Mouse (Mus musculus) adrenal gland, adult 18-20 months (tissue): ENCODE measurements around the gene Fbxl2. TPM values are rescaled to one million over a fixed set of nuclear protein-coding genes. Genes with fewer than 3 reads are reported as not detected.

Source experiments
- DNase-seq, 2 experiments: peaks; one replicate each; pipeline ENCODE4 v3.0.0; 2021 to 2022; ENCODE audit warnings: low spot score in 2 of 2
- total RNA-seq, 2 experiments: library from RNA; stranded (reverse); gene quantifications; 1 replicate in 1 of 2; 2 replicates in 1 of 2; pipeline ENCODE4 v1.2.3; 2021

Gene Fbxl2
- total RNA-seq, 2 experiments from 2014 or later, result 1.8 to 2.3 TPM

DNA sequence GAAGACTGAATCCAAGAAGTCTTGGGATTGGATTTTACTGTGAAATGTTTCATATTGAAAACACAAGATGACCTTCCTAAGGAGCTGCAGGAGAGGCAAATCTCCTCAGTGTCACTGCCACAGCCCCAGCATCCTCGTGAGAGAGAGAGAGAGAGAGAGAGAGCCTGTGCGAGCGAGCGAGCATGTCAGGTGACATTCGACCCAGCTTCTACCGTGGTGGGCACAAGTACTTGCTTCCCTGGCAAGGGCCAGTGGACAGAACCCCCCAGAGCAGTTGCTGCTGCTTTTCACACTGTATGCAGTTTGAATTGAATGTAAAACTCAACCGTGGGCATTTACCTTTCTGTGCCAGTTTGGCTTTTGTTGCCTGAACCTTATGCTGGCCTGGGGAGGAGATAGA, 70.5 kb downstream of the Fbxl2 start:
- DNase-seq, result no peak

DNA sequence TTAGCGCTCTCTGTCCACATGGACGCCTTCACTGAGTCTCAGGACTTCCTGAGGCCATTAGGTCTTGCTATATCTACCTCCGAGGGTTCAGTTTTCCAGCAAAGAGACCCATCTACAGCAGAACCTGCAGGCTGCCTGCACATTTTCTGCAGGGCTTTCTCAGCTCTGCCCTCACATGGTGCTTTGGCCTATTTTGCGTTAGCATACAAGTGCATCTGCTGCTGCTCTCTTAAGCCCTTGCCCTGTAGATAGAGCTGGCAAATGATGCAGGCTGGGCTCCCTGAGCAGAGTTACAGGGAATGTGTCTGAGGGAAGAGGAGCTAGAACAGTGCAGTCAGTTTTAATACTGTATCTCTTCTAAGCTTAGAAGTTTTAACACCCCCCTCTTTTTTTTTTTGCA, 71.0 kb downstream of the Fbxl2 start:
- no peak for DNase-seq

DNA sequence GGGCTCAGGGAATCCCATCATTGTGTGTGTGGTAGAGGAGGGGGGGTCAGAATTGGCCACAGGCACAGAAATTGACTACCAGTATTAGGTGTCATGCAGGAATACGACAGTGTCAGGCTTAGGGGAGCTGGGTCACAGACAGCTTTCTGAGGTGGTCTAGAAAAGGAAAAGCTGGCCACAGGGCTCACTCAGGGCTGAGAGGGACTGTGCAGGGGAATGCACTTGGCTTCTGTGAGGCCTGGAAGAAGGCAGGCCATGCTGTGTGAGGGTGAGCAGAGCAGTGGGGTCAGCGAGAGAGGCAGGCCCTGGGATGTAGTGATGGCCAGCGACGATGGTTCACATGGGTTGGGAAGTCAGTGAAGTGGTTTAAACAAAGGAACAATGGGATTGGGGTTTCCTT, 72.1 kb downstream of the Fbxl2 start:
- no peak for DNase-seq

DNA sequence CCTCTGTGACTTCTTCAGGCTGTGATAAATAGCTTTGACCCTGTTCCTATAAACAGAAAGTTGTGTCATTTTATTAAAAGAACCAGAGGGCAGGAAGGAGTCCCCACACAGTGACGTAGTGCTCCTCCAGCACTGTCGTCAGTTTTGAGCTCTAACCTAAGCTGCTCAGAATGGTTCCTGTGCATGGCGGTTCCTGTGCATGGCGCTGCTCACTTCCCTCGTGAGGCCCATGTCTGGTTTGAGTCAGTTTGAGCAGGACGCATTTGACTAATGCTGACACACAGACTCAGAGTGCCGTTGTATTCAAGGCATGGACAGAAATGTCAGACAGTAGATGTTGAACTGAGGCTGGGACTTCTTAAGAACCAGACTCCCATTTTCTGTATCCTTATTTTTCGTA, 74.4 kb downstream of the Fbxl2 start:
- DNase-seq, result no peak

DNA sequence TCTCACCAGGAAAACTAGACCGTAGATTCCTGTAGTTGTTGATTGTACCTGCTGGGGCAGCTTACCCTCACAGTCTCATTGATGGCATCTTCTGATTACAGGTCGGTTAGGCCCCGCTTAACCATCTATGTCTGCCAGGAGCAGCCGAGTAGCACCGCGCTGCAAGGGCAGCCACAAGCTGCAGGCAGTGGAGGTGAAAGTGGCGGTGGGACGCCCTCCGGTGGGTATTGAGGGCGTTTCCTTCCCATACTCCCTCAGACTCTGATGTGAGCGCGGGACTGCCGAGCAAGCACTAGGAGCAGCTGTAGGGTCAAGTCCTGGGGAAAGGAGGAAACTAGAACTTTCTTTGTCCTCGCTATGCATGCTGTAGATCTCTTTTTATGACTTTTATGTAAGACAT, 76.0 kb downstream of the Fbxl2 start:
- DNase-seq, result no peak

DNA sequence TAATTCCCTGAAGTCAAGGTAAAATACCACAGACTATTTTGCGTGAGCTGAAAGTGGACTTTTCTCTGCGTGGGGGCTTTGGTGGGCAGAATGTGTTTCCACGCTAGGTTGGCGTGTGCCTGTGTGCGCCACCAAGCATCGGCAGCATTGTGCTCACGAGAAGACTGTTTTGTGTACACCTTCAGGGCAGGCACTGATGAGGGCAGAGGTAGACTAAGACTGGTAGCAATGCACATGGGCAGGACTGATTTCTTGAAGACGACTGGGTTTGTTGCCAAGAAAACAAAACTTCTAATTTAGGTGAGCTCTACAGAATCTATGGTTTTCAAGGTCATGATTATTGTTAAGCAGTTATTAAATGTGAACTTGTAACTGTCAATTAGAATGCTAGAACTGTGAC, 76.6 kb downstream of the Fbxl2 start:
- DNase-seq, result no peak

DNA sequence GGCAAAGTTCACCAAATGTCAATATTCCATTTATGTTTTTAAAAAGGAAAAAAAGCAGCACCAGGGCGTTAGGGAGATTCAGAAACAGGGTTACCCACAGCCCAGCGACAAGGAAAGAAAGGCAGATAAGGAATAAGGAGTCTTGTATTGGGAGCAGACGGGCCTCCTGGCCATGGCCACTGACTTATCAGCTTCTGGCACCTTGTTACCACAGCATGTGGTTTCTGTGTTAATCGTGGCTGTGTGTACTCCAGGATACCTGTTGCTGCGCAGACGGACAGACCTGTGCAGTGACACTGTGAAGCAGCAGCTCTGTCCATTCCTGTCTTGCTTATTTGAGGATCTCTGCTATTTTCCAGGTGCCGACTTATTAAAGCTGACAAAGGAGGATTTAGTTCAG, 77.0 kb downstream of the Fbxl2 start:
- DNase-seq, result no peak

DNA sequence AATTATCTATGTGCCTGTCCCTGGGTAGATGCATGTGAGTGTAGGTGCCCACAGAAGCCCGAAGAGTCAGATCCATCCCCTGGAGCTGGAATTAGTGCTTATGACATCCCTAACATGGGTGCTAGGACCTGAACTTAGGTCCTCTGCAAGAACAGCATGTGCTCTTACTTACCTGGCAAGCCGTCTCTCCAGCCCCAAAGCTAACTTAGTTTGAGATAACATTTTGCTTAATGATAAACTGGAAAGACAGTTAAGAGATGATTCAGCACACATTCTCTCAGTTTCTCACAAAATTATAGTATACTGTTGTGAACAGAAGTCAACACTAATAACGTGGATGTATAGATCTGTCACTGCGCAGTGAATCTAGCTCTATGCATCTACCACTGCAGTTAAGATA, 79.2 kb downstream of the Fbxl2 start:
- no peak for DNase-seq

DNA sequence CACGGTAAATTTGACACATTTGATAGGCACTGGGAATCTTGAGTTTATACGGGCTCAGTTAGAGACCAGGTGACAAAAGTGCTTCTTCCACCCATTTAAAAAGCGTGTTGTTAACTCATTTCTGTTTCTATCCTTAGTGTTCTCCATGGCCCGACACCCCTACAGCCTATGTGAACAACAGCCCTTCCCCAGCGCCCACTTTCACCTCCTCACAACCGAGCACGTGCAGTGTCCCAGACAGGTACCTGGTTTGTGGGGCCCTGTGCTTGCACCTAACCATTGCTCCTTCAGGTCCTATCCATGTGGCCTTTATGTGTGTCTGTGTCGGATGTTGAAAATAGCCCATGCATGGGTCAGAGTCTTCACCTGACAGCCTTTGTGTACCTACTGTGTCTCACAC, 81.6 kb downstream of the Fbxl2 start:
- no peak for DNase-seq

DNA sequence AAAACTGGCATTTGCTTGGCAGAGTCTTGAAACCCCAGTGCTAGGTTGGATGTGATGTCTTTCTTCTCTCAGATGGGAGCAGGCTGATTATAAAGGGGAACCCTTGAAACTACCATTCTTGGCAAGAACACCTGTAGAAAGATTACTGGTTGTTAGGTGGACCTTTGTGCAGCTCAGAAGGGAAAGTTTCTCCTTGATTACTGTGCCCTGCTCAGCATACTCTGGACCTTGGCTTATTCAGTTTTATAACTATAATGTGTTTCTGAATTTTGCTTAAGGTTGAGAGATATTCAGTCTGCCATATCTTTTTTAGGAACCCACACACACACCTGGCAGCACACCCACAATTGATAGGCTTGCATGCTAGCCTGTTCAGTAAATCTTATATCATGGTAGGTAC, 82.3 kb downstream of the Fbxl2 start:
- DNase-seq, result no peak

DNA sequence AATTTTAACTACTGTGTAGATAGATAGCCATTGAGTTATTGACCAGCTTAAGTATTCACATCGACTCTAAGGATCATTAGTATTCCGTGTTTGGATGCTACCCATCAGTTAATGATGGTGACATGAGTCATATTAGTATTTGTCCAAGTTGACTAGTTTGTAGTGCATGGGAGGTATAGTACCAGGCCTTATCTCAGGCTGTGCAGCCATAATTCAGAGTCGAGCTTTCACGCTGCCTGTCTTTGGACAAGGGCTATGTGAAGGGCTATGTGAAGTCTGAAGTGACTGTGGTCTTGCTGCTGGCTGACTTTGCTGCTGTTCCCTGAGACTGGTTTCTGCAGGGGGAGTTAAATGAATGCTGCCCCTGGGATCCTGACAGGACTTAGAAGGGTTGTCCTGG, 88.2 kb downstream of the Fbxl2 start:
- no peak for DNase-seq

DNA sequence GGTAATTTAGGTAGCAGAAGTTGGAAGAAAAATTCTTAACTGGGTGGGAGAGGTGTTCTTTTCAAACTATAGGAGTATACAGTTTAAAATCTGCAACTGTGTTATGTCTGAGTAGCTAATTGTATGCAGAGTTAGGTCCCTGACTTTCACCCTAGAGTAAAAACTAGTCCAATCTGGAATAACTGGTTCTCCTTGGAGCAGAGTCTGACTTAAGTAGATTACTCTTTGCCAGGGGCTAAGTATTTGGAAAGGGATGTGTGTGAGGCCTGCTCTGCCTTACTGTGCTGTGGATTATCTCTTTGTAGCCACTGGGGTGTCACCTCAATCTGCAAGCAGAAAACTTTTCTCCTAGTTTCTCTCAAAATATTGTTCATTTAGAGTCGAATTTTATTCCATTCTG, 98.8 kb downstream of the Fbxl2 start:
- no peak for DNase-seq

DNA sequence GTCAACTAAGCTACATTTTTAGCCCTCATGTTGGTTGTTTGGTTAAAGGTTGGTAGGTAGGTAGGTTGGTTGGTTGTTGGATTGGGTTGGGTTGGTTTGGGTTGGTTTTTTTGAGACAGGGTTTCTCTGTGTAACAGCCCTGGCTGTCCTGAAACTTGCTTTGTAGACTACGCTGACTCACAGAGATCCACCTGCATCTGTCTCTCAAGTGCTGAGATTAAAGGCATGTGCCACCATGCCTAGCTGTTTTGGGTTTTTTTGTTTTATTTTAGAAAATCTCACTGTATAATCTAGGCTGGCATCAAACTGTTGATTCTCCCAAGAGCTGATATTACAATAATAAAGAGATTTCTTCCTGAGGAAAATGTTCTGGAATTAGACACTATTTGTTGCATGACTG, 102.6 kb downstream of the Fbxl2 start:
- DNase-seq, result no peak

DNA sequence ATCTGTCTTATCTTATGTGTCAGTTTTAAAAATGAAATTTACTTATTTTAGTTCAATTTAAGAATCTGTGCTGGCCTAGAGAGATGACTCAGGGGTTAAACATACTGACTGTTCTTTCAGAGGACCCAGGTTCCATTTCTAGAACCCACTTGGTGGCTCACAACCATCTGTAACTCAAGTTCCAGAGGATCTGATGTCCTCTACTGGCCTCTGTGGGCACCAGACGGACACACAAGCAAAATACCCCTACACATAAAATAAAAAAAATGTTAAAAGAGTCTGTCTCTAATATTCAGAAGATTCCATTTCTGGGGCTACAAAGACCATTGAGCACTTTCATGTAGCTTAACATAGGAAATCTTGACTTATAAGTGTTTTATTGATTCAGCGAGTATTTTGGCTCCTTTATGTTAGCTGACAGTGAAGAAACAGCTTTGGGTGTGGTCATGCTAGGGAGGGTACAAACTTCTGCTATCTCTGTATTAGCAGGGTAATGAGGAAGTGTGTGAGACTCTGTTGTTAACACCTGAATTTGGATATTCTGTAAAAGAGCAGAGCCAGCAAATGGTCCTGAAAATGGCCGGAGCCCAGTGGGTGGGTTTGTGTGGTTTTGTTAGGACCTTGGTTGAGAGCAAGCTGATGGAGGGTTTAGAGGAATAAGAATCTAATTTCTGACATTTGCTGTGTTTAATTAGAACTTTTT, 104.7 kb downstream of the Fbxl2 start:
- DNase-seq, result no peak

DNA sequence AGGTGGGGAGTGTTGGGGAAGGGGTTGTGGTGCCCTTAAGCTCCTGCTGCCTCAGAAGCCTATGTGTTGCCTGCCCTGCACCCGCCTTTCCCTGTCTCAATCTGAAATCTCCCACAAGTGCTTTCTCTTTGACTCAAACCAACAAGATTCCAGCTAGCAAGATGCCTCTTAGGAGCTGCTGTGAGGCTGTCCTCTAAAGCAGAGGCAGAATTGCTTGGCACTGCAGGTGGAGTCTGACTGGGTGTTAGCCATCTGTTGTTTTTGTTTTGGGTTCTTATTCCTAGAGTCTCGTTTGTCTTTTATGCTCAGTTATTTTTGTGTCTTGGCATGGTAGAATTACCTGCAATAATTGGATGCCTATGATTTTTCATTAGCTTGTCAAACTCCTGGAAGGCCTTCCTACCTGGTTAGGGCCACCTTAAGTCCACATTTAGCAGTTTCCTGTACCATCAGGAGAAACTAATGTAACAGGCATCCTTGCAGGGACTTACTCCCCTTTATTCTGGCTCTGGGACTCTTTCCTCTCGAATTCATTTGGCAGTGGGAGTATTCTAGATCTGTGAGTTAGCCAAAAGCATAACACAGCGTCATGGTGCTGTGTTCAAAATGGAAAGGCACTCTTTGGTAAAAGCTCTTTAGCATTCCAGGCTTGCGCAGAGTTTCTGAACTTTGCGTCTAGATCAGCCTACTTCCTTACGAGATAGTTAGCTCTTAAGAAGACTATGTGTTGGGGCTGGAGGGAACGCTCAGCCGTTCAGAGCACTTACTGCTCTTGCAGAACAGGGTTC, 106.7 kb downstream of the Fbxl2 start:
- no peak for DNase-seq

DNA sequence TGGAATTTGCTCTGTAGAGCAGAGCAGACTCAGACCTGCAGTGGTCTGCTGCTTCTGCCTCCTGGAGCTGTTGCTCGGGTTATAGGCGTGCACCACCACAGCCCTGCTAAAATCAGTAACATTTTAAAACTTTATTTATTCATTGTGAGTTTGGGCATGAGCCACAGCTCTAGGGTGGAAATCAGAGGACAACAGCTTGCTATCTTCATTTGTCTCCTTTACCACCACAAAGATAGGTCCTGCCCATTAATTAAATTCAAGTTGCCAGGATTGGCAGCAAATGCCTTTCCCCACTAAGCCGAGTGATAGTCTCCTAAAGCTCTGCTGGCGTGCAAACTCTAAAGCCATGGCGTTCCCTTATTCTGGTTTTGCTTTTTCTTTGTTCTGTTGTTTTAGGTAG, 110.4 kb downstream of the Fbxl2 start:
- no peak for DNase-seq

DNA sequence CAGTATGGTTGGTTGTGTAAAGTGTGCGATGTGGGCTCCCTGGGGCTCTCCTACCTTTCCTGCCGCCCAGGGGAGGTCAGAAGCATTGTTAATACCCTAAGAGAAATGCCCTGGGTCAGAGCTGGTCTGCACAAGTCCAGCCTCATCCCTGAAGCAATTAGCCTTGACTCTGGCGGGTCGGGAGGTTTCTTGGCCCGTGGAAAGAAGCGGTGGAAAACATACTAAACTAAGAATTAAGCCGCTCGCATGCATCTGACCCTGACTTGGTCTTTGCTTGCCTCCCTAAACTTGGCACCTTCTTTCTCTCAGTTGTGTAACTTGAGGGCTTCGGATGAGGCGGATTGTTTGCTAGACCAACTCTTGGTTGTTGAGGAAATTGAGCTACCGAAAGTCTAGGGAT, 113.5 kb downstream of the Fbxl2 start:
- DNase-seq, result no peak

DNA sequence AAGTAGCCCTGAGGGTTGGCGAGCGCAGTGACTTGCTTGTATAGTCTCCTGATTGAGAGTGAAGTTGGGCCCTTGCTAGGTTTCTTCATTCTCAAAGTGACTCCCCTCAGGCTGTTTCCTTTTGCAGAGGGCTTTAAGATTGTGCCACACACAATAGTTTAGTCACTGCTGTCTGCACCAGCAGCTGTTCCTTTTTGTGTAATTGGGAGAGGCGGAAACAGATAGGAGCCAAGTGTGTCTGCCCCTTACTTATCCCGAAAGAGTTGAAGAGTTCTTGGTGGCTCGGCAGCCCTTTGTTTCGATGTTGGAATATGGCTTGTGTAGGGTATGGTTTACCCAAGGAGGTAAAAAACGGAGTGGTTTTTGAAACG, 113.9 kb downstream of the Fbxl2 start:
- no peak for DNase-seq

DNA sequence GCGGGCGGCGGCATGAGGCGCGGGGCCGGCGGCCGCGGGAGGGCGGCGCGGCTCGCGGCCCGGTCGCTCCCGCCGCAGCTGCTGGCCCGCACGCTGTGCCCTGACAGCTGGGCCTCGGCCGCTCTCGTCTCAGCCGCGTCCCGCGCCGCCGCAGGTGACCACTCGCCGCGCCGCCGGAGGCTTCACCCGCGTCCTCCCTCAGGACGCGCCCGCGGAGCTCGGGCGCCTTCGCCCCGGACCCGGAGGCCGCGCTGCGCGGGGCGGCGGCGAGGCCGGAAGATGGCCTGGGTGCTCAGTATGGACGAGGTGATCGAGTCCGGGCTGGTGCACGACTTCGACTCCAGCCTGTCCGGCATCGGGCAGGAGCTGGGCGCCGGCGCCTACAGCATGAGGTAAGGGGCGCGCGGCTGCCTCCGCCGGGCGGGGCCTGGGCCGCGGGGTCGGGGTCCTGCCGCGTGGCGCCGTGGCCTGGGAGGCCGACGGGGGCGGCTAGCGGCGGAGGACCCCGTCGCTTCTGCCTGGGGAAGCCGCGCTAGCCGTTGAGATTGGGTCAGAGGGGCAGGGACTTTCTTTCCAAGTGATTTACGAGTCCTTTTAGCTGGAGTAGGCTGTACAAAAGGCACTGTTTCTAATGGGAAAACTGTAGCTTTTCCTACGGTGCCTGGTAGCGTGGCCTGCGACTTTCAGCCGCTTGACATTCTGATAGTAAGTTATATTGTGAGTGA, 114.5 kb downstream of the Fbxl2 start:
- peak; percentile 37 to 53 for DNase-seq

DNA sequence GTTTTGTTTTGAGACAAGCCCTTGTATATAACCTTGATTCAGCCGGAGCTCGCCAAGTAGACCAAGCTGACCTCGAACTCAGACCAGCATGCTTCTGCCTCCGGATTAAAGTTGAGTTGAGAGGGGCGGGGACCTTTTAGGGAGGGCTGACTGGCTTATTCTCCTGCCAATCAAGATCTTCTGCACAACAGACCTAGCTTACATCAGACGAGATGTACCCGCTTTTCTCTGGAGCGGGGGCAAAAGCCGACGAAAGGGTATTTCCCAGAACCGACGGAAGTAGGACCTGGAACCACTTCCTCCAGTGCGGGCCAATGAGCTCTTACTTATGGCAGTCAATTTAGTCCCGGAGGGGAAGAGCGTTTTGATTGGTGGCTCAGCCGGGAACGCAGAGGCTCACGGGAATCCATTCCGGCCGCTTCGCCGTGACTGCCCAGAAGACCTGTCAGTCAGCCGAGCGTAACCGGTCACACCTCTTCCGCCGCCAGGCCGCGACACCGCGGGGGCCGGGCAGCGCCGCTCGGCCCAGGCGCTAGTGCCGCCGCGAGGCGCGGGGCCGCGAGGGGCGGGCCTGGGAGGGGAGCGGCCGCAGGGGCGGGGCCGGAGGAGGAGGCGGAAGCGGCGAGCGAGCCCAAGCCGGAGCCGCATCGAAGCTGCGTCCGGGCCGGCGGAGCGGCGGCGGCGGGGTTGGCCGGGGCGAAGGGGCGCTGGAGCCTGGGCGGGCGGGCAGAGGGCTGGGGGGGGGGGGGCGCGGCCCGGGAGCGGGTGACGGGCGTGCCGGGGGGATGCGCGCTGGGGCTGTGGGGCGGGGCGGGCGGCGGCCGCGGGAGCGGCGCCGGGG, 115.2 kb downstream of the Fbxl2 start, which contains the start of gene Ubp1:
Gene Ubp1, plus strand, starts transcription at position 401 of the 841 bp plus-strand sequence.
- DNase-seq, result peak; percentile 86 to 89

DNA sequence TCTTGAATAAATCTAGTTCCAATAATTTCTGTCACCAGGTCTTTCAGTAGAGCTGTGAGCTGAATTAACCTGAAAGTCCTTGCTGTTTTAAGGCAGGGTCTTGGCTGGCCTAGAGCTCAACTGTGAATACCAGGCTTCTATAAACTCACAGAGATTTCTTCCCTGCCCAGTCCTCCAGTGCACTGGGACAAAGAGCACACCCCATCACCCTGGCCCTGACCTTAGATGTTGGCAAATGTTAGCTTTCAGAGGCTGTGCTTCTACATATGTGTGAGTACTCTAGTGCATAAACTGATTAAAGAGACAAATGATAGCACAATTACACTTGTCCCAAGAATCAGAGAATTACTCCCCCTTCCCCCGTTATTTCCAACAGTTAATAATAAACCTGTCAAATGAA, 116.3 kb downstream of the Fbxl2 start:
- DNase-seq, result no peak
